Mouse (Mus musculus) olfactory bulb, adult 2 months (tissue): ENCODE results near the gene Wdcp.

Experiments
- CTCF ChIP-seq: fragments of 200-500 bp; IDR thresholded peaks from 2 replicates; pipeline ENCODE4 v1.5.1; 2012; ENCODE audit warnings: low read depth, mild to moderate bottlenecking, low read length, moderate library complexity; ENCODE audit not compliant: insufficient read depth
- POLR2A ChIP-seq: fragments of 200-500 bp; IDR thresholded peaks from 2 replicates; pipeline ENCODE4 v1.6.1; 2012; ENCODE audit warnings: mild to moderate bottlenecking, low read depth, low read length, moderate library complexity; ENCODE audit not compliant: insufficient read depth

- TF ChIP-seq POLR2A: no peak
- no peak for TF ChIP-seq CTCF
Observed at GRCm38 (mm10) chr12:4813636-4814035, 29.5 kb upstream of the Wdcp start.
